Mouse (Mus musculus): ENCODE results near the gene C5ar2.
"Not testable (repeated sequence)": the region's sequence is repeated elsewhere in the genome, so short reads cannot be mapped to it uniquely, and the experiment has no call there.

C5ar2 gene

DNA sequence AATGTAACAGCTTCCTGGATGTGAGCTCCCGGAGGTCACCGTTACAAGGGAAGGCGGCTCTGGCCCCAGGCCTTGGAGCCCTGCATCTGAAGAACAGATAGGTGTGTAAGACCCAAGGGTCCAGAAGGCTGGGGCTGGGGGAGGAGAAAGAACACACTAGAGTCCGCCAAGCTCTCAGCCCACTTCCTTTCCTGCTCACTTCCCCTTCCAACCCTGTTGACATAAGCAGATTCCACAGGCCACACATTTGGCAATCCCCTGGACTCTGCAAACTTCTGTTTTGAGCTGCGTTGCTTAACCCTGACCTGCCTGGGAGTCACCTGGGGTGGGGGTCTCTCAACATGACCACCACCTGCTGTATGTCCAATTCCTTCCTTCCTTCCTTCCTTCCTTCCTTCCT lies at the start of gene C5ar2:
Gene C5ar2, minus strand, starts transcription at position 88 of the 400 bp plus-strand sequence.
- in situ Hi-C loops (cut with MseI, MboI) = no loop called here

DNA sequence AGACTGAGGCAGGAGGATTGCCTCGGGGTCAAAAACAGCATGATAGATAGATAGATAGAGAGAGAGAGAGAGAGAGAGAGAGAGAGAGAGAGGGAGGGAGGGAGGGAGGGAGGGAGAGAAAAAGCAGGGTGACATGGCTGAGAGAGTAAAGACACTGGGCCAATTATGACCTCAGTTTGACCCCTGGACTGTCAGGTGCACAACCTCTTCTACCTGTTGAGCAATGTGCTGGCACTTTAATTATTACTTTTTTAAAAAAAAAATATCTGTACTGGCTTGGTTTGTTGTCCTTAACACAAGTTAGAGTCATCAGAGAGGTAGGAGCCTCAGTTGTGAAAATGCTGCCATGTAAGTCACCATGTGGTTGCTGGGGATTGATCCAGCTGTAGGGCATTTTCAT lies 43.8 kb upstream of the C5ar2 start:
- in situ Hi-C loops (cut with MseI, MboI) = no loop called here

DNA sequence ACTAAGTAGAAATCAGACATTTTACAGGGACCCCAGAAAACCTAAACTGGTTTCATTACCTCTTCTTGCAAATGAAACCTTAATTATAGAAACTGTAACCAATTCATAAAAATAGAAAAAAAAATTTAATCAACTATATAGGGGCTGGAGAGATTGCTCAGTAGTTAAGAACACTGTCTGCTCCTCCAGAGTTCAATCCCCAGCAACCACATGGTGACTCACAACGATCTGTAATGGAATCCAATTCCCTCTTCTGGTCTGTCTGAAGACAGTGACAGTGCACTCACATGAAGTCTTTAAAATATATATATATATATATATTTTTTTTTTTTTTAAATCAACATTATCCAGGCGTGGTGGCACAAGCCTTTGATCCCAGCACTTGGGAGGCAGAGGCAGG lies 43.1 kb upstream of the C5ar2 start:
- in situ Hi-C loops (cut with MseI, MboI) = no loop called here

DNA sequence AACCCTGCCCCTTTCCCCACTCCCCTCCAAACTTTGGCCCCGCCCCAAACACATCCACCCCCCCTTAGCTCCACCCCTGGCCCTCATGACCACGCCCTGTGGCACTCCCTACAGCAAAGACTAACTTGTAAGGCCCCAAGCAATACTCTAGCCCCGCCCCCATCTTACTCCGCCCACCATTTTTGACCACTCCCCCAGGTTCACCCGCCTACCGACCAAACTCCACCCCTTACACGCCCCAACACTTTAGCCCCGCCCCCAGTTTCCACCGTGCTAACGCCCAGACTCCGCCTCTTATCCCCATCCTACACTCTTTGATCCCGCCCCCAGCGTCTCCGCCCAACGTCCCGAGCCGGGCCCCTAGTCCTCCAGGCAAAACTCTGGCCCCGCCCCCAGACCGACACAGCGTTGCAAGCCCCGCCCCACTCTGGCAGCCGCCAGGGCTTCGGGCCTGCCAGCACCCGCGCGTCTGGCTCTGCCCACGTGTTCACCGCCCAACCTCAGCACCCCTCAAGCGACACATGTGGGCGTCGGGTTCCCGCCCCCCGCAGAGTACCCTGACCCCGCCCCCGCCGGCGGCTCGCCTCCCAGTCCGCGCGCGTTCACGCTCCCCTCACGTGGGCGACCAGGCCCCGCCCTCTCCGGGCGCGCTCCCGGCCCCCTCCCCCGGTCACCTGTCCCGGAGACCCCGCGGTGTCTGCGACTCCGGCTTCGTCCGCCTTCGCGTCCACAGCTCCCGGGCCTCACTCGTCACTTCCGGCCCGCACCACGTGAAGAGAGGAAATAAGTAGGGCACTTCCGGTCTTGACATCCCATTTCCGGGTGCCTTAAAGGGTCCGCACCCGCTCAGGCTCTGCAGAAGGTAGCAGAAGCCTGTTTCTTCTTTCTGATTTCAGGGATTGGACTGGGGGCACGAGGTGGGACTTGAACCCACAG lies 42.3 kb upstream of the C5ar2 start, which contains the start of gene Ccdc9:
Gene Ccdc9, minus strand, starts transcription at position 770 of the 936 bp plus-strand sequence.
- in situ Hi-C loops (cut with MseI, MboI) = no loop called here

DNA sequence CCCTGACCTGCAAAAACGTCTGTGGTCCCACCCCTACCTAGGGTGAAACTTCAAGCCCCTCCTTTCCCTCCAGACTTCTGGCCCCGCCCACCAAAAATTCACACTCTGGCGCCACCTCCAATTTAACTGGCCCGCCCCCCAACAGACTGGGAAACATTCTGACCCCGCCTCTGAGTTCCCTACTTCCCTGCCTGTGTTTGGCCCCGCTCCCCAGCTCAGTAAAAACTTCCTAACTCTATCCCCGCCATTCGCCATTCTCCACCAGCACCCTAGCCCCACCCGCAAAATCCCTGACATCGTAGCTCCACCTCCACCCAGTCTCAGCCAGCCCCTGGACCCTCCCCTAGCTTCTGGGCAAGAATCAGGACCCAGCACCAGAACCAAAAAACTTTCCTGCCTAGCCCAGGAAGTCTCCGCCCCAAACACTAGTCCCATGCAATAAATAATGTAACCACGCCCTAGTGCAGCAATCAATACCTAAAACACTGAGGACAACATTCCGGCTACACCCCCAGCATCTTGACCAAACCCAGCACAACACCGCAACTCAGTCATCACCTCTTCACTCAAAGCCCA lies 41.6 kb upstream of the C5ar2 start:
- in situ Hi-C loops (cut with MseI, MboI) = no loop called here

DNA sequence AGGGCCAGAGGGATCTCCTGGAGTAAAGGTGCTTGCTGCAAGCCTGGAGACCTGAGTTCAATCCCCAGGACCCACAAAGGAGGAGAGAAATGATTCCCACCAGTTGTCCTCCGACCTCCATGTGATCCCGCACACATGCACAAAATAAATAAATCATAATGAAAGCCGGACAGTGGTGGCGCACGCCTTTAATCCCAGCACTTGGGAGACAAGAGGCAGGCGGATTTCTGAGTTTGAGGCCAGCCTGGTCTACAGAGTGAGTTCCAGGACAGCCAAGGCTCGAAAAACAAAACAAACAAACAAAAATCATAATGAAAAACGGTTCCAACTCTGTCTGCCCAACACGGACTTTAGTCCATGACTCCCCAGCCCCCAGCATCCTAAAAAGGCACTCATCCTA lies 41.0 kb upstream of the C5ar2 start:
- in situ Hi-C loops (cut with MseI, MboI) = no loop called here

DNA sequence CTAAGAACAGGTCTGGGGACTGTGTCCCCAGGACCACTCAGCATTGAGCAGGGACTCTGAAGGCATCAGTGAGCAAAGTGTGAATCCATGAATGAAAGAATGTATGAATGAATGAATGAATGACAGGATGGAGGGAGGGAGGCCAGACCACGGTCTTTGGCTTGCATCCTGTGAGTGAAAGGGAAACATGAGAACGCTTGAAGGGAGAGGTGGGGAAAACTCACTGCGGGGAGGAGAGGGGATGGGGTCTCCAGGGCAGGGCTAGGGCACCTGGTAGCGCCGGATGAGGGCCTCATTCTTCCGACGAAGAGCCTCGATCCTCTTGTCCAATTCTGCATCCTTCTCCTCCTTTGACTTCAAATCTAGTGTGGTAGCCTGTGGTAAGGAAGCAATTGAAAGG lies 40.0 kb upstream of the C5ar2 start:
- in situ Hi-C loops (cut with MseI, MboI) = no loop called here

DNA sequence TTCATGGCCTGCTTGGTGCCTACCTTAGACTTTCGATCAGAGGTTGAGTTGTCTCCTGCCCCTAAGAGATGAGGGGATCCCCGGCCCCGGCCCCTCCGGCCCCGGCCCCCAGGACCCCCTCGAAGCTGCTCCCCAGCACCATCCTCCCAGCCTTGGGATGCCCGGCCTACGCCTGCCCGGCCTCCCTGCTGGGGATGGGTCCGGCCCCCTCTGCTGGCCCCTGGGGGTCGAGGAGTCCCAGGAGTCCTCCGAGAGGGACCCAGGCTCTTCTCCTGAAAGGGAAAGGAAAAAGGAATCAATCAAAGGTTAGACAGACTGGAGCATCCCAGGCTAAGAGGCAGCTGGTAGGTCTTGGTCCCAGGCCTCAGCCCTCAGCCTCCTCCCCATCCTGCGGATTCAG lies 38.4 kb upstream of the C5ar2 start:
- in situ Hi-C loops (cut with MseI, MboI) = no loop called here

DNA sequence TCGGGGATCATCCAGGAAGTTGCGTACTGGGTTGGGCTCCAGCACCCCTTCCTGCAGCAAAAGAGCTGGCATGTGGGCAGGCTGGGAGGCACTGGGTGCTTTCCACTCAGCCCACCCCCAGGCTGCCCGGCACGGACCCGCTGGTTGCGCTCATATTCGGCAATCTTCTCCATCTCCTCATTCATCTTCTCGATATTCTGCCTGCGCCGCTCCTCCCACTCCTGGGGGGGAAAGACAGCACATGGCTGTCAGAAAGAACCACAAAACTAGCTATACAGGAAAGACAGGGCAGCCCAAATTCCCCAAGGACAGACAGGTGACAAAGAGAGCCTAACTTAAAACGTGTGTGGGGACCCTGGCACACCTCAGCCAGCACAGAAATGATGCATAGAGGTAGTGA lies 36.8 kb upstream of the C5ar2 start:
- in situ Hi-C loops (cut with MseI, MboI) = no loop called here

DNA sequence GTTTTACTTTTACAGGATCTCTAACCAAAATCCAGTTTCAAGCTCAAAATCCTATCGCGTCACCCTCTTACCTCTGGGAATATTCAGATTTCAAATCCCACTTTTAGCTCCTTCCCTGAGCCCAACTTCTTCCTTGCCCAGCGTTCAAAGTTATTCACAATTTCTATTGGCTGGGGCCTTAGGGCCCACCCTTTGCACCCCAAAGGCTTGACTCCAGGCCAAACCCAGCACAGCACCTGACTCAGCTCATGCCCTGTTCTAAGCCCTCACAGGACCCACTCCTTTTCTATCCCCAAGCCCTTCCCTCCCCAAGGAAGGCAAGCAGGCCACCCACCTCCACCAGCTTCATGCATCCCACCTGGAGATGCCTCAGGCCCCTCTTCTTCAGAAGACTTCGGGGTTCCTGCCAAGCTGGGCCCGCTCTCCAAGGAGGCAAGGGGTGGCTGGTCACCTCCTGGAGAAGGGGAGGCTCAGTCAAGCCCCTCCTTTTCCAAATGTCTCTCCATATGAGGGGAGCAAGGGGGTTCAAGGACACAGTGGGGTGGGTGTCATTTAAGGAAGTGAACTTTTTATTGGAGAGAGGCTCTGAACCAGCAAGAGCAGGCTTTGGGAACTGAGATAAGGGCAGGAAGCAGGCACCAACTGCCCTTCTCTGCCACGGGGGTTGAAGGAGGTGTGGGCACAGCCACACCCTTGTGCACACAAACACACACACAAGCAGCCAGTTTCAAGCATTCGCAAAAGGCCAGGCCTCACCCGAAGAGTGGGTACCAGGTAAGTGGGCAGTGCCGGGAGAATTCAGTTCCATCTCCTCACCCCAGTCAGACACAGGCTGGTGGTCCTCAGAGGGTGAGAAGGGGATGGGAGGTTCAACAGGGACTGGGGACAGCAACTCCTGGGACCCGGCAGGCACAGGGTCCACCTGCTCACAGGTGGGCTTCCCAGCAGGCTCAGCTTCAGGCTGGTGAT lies 31.3 kb upstream of the C5ar2 start:
- in situ Hi-C loops (cut with MseI, MboI) = loop anchor here (5.0 kb wide), 2 partner anchors 53 to 83 kb away; partner anchors contain the start of gene Dhx34 (in 1 of the 2)

DNA sequence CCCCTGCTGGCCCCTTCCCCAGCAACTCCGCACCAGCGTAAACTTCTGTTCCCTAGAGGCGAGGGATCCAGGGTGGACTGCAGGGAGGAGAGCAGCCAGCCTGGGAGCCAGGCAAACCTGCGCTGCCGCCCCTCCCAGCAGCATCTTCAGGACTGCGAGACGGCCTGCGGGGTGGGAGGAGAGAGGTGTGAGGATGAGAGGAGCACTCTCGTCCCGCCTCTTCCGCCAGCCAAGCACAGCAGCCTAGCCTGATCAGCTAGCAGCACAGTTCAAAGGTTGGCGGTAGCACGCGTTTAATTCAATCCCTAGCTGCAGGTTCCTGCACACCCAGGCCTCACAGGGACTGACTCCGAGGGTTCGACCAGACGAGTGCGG lies 29.8 kb upstream of the C5ar2 start:
- in situ Hi-C loops (cut with MseI, MboI) = loop anchor here (5.0 kb wide), 2 partner anchors 51 to 81 kb away; partner anchors contain the start of gene Dhx34 (in 1 of the 2)

DNA sequence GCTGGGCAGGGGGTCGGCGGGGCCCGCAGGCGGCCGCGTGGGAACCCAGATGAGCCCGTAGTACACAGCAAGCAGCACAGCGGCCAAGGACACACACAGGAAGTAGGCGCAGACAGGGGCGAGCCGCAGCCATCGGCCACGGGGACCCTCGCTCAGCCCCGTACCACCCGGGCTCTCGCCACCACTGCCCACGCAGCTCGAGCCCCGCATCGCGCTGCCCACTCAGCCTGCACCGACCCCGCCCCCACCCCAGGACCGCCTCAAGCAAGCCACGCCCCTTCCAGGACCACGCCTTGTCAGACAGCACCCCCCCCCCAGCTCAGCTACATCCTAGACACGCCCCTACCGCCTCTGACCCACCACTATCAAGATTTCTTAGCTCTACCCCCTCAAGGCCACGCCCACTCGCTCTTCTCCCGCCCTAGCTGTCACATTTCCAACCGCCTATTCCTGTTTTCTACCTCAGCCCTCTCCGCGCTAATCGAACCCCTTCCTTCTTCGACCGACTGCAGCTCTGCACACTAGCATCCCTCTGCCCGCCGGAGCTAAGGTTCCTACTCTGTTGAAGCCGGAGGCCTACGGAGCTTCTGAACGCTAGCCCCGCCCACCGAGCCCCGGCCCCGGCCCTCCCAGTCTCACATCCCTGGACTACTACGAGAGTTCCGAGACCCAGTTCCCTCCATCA lies 29.3 kb upstream of the C5ar2 start, which contains the start of gene Inafm1:
Gene Inafm1, minus strand, starts transcription at position 537 of the 685 bp plus-strand sequence.
- in situ Hi-C loops (cut with MseI, MboI) = loop anchor here (5.0 kb wide), 2 partner anchors 51 to 81 kb away; partner anchors contain the start of gene Dhx34 (in 1 of the 2)

DNA sequence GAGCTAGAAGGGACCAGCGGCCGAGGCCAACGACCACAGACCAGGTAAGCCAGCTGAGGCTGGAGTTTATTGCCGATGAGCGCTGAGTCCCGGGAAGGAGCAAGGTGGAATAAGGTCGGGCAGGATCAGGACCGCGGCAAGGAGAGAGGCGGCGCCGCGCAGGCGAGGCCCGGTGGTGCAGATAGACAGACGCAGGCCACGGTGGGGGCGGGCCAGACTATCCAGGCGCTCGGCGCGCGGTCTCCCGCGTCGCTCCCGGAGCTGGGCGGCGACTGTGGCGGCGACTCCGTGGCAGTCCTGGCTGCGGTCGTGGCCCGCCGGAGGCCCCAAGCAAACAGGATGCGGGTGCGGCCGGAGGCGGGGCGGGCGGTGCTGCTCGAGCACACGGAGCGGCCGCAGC lies 28.7 kb upstream of the C5ar2 start:
- in situ Hi-C loops (cut with MseI, MboI) = loop anchor here (5.0 kb wide), 2 partner anchors 50 to 80 kb away; partner anchors contain the start of gene Dhx34 (in 1 of the 2)

DNA sequence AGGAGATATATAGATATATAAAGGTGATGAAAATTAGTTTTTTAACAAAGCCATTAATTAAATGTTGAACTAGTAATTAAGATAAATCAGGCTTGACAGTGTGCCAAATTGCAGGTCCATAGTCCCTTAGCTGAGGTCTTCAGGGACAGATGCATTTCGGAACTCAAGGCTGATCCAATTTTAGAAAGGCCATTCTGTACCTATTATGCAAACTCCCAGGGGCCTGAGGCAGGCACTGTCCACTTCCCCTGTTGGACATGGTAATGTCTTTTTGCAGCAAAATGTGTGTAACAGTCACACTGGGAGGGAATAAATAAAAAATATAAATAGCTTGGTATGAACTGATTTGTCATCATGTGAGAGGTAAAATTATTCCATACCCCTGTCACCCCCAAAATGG lies 27.2 kb upstream of the C5ar2 start:
- in situ Hi-C loops (cut with MseI, MboI) = loop anchor here (5.0 kb wide), 2 partner anchors 49 to 79 kb away; partner anchors contain the start of gene Dhx34 (in 1 of the 2)

DNA sequence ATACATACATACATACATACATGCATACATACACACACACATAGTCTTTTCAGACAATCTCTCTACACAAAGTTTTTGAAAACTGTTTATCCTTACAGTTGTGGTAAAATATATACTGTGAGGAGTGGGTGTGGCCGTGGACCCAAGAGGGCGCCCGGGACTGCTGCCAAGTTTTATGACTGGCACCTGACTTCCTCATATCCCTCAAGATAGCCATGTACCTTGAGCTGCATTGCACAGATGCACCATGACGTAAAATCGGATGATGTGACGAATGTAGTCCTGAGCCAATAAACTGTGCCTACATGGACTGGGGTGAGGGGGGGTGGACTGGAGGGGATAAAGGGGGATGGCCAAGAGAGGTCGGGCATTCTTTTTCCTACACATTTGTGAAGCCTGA lies 22.6 kb upstream of the C5ar2 start:
- in situ Hi-C loops (cut with MseI, MboI) = not testable (repeated sequence)

DNA sequence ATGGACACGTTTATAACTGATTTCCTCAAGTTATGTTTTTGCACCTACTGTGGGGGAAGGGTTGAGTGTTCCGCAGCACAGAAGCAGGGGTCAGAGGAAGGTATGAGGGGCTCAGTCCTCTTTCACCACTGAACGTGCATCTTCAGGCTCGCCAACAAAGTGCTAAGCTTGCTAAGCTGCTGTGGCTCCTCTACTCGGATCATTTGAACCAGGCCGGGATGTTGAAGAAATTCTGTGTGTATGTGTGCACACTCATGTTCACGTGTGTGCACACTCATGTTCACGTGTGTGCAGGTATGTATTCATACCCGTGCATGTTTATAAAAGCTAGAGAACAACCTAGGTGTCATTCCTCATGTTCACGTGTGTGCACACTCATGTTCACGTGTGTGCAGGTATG lies 21.9 kb upstream of the C5ar2 start:
- in situ Hi-C loops (cut with MseI, MboI) = no loop called here

DNA sequence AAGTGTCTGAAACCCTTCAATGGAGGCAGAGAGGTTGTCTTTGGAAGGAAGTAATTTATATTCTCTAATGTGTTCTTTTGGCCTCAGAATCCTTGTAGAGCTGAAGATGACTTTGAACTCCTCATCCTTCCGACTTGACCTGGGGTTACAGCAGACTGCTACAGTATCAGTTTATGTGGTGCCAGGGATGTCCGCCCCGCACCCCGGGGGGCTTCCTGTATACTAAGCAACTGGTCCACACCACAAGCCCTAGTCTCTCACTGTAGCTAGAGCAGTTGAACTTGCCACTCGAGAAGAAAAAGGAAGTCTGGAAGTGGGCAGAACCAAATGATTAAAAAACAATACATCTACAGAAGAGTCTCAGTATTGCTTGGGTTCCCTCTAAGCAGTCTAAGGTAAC lies 19.9 kb upstream of the C5ar2 start:
- in situ Hi-C loops (cut with MseI, MboI) = loop anchor here in 1 of 2 experiments (5.0 kb wide), 1 partner anchor 72 kb away; no protein-coding TSS in a partner anchor

DNA sequence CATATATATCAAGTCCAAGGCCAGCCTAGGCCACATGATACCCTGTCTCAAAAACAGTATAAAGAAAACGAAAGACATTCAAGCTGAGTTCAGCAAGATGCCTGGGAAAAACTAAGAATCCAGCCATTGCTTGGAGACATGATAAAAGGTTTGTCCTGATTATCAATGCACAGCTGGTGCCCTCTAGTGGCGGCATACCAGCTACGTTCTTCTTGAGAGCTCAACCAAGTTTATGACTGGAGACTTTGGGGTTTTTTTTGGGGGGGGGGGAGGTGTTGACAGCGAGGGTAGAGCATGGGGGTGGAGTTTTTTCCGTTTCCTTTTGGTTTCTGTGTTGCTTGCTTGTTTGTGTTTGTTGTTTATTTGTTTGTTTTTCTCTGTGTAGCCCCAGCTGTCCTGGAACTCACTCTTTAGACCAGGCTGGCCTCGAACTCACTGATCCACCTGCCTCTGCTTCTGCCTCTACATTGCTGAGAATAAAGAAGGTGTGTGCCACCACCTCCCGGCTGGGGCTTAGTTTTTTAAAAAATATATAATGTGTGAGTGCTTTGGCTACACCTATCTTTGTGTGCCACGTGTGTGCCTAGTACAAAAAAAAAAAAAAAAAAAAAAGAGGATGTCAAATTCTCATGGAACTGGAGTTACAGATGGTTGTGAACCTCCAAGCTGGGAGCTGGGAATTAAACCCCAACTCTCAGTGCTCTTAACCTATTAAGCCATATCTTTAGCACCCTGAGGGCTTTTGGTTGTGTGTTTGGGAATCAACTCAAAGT lies 19.2 kb upstream of the C5ar2 start:
- in situ Hi-C loops (cut with MseI, MboI) = loop anchor here in 1 of 2 experiments (5.0 kb wide), 1 partner anchor 71 kb away; no protein-coding TSS in a partner anchor

DNA sequence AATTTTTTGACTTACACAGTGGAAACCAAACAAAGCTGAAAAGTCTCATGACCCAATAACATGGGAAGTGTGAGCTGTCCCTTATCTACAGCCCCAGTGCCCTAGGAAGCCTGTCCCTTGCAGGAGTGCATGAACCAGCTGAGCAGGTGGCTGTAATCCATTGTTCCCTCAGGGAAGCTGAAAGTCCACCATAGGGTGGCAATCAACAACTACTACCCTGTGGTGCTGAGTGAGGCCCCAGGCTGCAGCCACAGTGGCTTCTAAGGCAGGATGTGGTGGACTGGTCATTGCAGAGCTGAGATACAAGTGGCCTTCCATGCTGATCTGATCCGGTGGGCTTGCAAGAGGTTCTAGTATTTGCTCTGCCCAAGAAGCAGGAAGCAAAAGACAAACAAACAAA lies 17.1 kb upstream of the C5ar2 start:
- in situ Hi-C loops (cut with MseI, MboI) = loop anchor here in 1 of 2 experiments (5.0 kb wide), 1 partner anchor 69 kb away; no protein-coding TSS in a partner anchor

DNA sequence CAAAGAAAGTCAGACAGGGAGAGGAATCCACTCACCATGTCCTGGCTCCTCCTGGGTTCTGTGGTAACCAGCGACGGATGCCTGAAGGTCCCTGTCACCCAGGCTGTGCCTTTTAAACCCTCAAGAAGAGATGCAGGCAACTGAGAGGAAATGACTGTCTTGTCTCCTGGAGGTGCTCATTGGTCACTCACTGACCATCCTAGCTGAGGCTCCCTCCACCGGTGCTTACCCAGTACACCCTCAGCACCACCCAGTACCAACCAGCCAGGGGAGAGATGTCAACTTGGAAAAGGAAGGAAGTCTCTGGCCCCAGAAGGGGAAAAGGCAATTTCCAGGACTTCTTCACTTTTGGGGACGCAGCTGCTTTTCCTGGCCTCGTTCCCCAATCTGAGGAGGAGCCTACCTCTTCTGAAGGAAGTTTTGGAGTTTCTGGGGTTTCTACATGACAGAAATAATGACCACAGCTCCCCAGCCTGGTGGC lies 15.2 kb upstream of the C5ar2 start, which contains the start of gene C5ar1:
Gene C5ar1, minus strand, starts transcription at position 431 of the 481 bp plus-strand sequence.
- in situ Hi-C loops (cut with MseI, MboI) = no loop called here

Measured in mouse trophoblast stem cell (cell line).